ENCODE assay signal across 21 mouse cellular contexts in the genomic region with DNA sequence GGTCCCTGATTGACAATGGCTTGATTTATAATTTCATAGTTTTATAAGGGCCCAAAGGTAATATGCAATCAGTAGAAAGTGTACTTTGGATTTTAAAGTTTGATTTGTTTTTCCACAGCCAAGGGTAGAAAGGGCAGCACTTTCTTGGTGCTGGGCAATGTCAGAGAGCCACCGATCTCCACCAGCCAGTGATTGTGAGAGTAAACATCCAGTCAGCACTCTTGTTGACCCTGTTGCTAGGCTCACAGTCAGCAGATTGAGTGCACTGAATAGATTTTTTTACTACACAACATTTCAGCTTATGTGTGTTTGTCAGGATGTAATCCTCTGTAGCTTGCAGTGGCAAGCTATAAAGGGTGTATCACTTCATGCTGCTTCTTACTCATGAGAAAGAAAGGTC.
"Had no signal": no experiment of that assay in that cellular context is flagged by ENCODE, and none has a peak within 500 bp of the region (broad histone marks: within the 10 kb centered on the region; RNA-seq: fewer than 3 reads in every experiment).

No protein-coding gene starts in this region.

- H3K27ac ChIP-seq: kidney, postnatal 0 days; layer of hippocampus, adult 2 months; limb, embryonic 10.5 days; limb, embryonic 13.5 days; liver, embryonic 13.5 days; macrophage; midbrain, embryonic 12.5 days; midbrain, embryonic 15.5 days; neural tube, embryonic 13.5 days had no signal

- ATAC-seq: hindbrain, embryonic 16.5 days; intestine, embryonic 16.5 days; lung, postnatal 0 days; midbrain, embryonic 15.5 days had no signal

- H3K4me2 ChIP-seq: limb, embryonic 13.5 days; liver, embryonic 13.5 days; lung, embryonic 14.5 days; midbrain, embryonic 12.5 days; midbrain, embryonic 15.5 days; neural tube, embryonic 13.5 days had no signal

- H3K9me3 ChIP-seq: limb, embryonic 10.5 days; limb, embryonic 13.5 days; liver, embryonic 13.5 days; midbrain, embryonic 12.5 days; midbrain, embryonic 15.5 days; neural tube, embryonic 13.5 days had no signal

- H3K27me3 ChIP-seq: limb, embryonic 13.5 days; liver, embryonic 13.5 days; midbrain, embryonic 12.5 days; midbrain, embryonic 15.5 days; neural tube, embryonic 13.5 days had no signal

- H3K4me1 ChIP-seq: limb, embryonic 10.5 days; limb, embryonic 13.5 days; liver, embryonic 13.5 days; midbrain, embryonic 12.5 days; midbrain, embryonic 15.5 days; neural tube, embryonic 13.5 days had no signal

- H3K36me3 ChIP-seq: limb, embryonic 10.5 days; limb, embryonic 13.5 days; liver, embryonic 13.5 days; midbrain, embryonic 12.5 days; midbrain, embryonic 15.5 days; neural tube, embryonic 13.5 days had no signal

- DNase-seq: kidney, adult 8-10 months; kidney, postnatal 25 days; liver, embryonic 13.5 days; lung, embryonic 14.5 days; retina, postnatal 1 day; right cerebral cortex, postnatal 25 days; thymus, adult 18-20 months; thymus, postnatal 14 days; thymus, postnatal 4 days had no signal

- H3K4me3 ChIP-seq: layer of hippocampus, adult 2 months; limb, embryonic 10.5 days; limb, embryonic 13.5 days; liver, embryonic 13.5 days; midbrain, embryonic 12.5 days; midbrain, embryonic 15.5 days; myocyte; neural tube, embryonic 13.5 days had no signal

- H3K9ac ChIP-seq: limb, embryonic 13.5 days; liver, embryonic 13.5 days; lung, embryonic 14.5 days; midbrain, embryonic 12.5 days; midbrain, embryonic 15.5 days; neural tube, embryonic 13.5 days had no signal
